Mouse (Mus musculus) natural killer cell, adult 2 months (primary cell): ENCODE data around the gene Tlk2.

Experiments used
- DNase-seq, 2 experiments: peaks; one replicate each; pipeline ENCODE4 v3.0.0; 2022; ENCODE audit warnings: low spot score in 2 of 2

Gene Tlk2

DNA sequence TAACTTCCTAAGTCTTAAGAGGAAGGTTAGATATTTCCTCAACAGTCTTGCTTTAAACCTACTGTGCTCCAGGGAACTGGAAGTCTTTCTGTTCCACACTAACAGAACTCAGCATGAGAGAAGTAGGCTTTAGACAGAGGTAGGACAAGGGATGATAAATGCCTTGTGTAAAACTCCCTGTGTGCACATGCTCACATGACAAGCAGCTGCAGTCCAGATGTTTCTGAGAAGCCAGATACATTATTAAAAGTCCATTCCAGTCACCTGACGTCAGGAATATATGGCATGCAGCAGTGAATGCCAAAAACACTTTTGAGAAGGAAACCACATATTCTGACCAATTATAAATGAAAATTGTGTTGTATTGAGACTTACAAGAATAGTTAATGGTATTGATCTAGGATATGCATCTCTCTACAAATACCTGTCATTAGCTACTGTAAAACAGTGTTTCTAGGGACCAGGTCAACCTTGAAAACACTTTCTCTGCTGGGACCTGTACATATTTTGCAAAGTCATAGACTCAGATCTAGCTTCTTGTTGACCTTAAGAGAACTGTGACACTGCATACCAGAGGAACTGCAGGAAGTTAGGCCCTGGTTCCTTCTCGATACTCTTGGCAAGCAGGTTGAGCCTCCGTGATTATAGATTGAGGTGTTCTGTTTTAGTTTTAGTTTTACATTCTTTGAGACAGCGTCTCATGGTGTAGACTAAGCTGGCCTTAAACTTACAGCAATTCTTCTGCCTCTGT is 83.2 kb downstream of the Tlk2 start:
- no peak for DNase-seq

DNA sequence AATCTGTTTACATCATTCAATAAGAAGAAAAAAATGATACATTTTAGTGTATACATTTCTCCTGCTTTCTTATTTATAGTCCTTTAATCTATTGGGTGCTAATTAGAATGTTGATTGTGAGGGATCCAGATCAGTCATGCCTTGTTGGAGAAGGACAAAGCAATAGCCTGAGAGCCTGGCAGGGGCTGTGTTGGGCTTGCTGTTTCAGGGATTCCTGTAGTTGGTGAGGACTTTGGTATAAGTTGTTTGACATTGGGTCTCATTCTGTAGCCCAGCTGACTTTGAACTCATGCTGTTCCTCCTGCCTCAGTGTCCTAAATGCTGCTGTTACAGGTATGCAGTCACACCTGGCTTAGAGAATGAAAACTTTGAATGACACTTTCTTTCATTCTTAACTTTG is 85.9 kb downstream of the Tlk2 start:
- no peak for DNase-seq

DNA sequence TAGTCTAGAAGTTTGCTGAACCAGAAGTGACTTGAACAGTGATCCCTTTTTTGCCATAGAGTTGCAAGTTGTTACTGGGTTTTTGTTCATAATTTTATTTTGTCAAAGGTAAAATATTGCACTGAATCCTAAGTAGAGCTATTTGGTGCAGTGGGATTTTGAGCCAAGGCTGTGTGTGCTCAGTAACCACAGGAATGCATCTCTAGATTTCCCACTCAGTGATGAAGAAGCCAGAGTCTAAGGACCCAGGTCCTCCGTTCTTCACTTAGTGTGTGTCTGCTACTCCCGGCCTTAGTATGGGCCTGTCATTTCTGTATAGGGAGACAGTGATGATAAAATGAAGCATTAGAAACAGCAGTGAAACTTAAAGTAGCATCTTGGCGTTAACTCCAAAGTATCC is 86.4 kb downstream of the Tlk2 start:
- DNase-seq, result no peak

DNA sequence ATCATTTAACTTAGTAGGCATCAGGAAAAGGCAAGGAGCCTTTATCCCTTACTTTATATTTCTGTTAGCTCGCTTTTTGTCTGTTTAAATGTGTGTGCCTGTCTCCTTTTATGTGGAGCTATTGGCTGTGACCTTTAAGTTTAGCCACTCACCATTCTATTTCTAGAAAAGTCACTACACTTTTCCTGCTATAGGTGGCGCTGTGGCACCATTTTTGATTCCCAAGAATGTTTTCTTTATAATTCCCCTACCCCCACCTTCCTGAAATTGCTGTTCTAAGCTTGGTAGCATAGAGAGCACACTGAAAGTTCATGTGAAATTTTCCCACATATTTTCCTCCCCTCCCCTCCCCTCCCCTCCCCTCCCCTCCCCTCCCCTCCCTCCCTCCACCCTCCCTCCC is 91.5 kb downstream of the Tlk2 start:
- DNase-seq, result peak in 1 of 2 experiments; percentile 20

DNA sequence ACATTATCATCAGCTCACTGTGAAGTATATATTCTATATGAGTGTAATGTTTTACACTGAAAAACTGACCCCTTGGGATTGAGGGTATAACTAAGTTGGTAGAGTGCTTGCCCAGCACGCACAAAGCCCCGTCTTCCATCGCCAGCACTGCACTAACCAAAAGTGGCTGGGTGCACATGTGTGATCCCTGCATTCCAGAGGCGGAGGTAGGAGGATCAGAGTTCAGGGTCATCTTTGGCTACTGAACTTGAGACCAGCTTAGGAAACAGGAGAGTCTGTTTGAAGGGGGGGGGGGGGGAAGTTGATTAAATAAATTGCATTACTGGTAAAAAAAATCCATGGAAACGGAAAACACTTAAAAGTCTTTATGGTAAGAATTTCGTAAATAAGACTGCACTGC is 101.8 kb downstream of the Tlk2 start:
- no peak for DNase-seq

DNA sequence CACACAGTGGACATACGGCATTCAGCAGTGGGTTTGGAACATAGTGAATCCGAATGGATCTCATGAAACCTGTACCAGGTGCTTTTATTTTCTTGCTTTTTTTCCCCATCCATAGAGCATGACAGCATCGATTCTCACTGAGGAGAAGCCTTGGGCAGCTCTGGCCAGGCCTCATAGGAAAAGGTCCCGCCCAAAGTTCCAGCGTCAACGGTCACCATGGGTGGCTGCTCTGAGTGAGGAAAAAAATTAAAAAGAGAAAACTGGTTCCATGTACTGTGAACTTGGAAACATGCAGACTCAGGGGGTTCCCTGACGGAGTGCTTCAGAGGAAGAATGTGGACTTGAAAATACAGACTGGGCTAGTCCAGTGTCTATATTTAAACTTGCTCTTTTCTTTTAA is 102.7 kb downstream of the Tlk2 start:
- no peak for DNase-seq

DNA sequence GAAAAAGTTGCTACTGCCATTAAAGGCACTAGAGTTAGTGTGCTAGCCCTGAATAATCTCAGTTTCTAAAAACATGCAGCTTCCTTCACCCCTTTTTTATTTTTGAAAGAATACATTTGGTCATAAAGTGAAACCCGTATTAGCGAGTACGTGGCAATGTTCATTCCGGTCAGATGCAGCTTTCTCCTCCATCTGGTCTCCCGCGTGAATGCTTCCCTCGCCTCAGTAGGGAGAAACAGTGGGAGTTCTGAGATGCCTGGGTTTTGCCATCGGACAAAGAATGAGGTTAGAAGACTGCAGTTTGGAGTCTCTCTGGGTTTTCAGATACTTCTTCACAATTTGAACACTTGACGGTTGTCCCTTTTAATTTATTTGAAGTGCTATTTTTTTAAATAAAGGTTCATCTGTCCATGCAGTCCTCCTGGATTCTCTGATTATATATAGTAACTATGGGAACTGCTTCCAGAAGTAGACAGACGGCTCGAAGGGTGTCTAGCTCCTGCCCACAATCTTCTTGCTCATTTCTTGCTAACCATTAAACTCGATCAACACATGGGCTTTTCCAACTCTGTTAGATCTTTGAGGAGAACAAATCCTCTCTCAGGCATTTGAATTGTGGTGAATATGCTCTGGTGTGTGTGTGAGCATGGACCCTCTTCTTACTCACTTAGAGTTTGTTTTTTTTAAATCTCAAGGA is 103.3 kb downstream of the Tlk2 start:
- no peak for DNase-seq

DNA sequence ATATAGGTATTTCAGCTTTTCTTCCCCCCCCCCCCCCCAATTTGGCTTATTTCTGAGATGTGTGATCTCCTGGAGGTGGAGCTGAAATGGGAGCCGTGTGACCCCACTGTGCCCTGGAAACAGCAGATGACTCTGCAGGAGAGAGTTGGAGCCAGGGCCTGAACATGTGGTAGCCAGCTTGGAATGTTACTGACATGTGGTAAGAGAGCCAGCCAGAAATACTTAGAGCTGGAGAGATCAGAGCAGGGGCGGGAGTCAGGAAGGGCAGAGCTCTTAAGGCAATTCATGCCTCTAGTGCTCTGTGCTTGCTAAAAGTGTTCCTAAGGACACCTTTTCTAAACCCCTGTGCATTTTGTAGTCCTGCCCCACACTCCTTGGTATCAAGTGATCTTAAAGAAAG is 103.9 kb downstream of the Tlk2 start:
- no peak for DNase-seq

DNA sequence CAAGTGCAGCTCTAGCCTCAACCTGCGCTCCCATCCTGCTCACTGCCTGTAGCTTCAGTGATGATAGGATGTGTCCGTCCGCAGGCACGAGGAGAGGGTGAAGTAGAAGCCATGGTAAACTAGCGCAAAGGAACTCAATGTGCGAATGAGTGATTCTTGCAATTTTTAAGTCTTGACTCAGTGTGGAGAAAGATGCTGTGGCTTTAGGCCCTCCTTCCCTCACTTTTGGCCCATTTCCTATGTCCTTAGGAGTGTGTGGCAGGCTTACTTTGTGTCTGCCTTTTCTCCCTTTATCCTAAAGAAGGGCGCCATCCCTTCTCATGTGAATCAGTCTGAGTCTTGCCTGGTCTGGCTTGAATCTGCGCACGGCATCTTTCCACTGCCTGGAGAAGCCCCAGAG is 104.4 kb downstream of the Tlk2 start:
- DNase-seq, result no peak

DNA sequence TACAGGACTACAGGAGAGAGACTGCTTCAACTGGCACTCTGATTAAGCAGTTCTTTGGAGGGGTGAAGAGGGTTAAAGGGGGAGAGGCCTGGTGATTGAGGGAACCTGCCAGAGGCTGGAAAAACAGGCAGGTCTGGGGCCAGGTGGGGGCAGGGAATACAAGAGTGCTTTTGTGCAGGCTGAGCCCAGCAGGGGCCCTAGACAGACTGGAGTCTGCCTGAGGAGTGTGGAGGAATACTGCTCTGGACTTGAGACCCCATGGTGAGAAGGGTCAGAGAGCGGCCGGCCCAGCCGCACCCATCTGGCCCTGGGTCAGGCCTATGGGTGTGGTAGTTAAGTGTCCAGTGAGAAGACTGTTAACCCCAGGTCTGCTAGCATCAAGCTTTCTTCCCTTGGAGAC is 107.1 kb downstream of the Tlk2 start:
- DNase-seq, result no peak

DNA sequence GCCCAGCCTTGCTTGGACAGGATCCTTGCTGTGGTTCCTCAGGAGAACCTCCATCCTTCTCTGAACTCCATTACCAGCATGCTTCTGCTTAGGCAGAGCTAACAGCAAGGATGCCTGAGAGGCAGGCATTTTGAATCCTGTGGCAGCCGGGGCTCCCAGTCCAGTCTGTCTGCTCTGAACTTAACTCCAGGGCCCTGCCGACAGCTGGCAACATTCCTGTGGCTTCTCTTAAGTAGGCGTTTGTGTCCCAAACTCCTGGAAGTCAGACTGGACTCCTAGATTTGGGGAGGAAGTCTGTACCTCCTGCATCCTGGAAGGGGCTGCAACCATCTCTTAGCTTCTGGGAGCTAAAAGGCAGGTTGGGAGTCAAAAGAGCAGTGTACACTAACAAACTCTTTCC is 110.8 kb downstream of the Tlk2 start:
- no peak for DNase-seq

DNA sequence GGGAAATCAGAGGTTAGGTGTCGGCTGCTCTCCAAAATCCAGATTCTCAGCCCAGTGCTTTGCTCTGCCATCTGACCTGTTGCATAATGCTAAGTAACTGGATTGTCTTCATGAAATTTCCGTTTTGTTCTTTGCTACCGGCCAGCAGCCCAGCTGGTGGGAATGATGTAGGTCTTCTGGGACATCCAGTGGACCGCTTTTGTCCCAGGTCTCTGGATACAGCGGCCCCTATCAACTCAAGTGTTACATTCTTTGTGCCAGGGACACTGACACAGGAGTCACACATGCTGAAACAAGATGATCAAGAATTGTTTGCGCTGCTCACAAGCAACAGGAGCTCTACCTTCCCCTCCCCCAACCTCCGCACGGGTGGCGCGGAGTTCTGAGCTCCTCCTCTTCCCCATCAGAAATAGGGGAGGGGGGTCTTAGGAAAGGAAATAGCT is 113.1 kb downstream of the Tlk2 start:
- no peak for DNase-seq

DNA sequence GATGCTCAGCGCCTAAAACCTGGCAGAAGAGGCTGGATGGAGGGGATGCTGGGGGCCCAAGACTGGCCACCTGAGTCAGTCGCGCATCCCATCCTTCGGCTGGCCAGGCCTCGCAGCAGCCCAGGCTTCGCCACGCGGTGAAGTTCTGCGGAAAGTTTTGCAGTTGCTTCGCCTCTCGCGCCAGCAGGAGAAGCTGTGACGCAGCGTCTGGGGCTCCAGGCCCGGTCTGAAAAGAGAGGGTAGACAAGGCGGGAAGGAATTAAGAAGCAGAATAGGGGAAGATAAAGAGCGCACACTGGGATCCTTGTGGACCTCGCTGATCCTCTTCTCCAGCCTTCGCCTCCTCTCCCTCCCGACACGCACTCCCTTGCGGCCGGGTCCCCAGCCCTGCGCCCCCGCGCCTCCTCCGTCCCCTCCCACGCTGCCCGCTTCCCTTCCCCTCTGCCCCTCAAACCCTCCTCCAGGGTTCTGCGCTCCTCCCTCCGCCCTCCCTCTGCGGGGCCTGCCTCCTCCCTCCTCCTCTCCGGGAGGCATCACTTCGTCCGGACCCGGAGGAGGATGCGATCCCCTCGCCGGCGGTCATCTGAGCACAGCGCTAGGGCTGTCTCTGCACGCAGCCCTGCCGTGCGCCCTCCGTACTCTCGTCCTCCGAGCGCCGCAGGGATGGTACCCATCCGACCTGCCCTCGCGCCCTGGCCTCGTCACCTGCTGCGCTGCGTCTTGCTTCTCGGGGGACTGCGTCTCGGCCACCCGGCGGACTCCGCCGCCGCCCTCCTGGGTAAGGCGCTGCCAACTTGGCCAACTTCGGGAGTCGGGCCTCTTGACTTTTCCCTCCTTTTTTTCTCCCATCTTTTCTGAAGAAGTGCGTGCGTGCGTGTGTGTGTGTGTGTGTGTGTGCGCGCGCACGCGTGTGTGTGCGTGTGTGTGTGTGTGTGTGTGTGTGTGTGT is 113.8 kb downstream of the Tlk2 start, which contains the start of gene Mrc2:
TSS of gene Mrc2 (plus strand) at position 520 of the 948 bp plus-strand sequence.
- DNase-seq, result no peak

DNA sequence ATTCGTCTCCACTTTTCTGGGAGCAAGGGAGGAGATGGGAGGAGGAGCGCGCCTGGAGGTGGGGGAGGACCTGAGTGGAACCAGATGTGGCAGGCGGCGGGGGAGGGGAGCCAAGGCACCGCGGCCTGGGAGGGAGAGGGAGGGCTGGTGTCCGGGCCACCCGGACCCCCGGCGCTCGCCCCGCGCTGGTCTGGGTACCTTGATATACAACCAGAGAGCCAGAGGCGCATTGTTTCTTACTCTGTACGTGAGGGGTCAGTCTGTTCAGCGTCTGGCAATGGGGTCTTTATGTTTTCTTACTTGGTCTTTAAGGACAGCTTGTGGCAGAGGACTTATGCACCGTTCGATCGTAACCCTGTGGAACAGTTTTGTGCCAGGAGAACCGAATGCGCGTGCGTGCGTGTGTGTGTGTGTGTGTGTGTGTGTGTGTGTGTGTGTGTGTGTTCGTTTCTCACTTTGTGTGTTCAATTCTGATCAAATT is 114.5 kb downstream of the Tlk2 start:
- no peak for DNase-seq

DNA sequence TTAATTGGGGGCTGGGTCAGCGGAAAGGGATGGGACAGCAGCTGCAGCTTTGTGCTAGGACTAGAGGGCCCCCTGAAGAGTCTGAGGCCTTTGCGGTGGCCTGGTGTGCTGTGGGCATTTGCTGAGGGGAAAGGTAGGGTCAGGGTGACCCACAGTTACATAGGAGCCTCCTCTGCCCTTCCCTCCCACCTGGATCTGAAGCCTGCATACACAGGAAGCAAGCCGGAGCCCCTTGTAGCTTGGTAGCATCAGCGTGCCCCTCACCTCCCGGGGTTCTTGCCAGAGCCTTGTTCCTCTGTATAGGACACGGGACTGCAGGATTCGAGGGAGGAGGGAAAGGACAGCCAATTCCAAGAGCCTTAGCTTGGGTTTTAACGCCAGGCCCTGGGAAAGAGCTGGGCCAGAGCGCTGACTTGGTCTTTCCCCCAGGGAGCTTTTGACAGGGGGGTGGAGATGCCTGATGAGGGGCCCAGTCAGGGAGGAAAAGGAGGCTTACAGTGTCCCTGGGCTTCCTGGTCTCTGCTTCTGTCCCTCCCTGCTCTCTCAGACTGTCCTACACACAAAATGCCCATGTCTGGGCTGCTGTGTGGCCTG is 115.4 kb downstream of the Tlk2 start:
- DNase-seq, result no peak

DNA sequence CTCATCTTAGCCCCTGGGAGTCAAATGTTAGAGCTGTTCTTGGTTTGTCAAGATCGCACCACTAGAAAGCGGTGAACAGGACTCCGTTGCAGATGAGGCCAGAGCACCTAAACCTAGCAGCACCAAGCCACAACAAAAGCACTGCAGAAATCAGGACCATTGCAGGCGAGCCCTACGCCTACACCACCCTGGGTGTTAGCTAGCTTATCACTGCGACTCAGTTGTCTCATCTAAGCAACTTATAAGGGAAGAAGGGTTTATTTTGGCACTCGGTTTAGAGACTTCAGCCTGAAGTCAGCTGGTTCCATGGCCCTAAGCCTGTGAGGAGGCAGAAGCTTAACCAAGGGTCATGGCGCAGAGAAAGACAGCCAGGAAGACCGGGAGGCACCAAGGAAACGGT is 117.5 kb downstream of the Tlk2 start:
- no peak for DNase-seq

DNA sequence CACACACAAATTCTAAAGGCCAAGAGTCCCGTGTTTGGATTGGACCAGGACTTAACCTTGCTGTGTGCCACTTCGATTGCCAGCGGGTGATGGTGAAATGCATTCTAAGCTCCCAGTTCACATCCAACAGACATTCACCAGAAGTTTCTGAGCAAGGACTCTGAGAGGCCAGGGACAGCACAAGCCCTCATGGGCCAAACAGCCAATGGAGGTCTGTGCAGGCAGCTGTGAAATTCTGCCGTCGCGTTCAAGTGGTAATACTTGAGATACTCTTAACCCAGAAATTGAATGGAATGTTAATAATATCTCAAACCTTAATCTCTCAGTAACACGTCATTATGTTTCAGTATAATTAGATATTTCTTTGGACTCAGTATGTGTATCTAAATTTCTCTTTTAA is 131.6 kb downstream of the Tlk2 start:
- no peak for DNase-seq

DNA sequence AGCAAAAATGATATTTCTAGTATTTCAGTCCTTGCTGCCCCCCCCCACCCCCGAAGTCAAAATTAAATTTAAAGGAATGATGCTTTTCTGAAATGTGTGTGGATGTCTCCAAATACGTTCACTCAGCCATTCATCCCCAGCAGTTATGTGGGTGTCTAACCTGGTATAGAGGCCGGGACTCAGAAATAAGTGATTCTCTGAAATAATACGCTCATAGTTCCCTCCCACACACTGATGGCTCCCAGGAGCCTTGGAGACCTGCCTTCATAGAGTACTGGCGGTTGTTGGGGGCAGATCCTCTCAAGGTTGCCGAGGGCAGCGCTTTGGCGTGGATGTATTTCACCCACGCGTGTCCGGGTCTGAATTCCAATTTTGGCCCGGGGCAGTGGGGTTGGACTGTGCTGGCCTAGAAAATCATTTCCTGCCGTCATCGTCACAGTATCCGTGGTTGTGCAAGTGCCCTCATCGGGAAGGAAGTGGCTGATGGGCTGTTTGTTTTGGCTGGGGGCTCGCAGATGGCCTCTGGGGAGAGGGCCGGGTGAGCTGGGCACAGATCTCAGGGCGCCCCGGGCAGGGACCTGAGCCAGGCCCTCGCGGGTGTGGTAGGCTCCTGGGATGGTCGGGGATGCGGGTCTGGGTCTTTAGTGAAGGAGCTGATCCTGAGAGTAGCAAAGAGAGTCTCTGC is 132.8 kb downstream of the Tlk2 start:
- DNase-seq, result no peak

DNA sequence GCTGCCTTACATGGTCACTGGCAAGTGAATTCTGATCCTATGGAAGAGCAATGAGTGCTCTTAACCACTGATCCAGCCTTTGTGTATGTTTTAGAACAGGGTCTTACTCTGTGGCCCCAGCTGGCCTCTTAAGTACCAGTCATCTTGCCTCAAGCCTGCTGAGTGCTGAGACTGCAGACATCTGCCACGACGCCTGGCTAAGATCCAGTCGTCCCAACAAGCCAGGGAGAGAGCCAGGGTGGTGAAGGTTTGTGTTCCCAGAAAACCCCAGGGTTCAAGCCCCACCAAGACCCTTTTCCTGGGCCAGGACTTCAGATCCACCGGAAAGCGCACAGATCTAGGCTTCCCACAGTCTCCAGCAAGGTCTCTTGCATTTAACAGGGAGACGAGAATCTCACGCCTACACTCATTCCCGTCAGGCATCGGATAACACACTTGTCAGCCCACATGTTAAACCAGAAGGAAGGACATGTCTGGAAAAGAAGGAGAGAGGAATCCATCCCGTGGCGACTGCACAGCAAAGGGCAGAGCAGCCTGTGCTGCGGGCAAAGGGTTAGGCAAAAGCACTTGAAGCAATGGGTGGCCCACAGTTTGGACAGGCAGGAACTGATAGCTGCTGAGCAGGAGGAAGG is 133.8 kb downstream of the Tlk2 start:
- no peak for DNase-seq

DNA sequence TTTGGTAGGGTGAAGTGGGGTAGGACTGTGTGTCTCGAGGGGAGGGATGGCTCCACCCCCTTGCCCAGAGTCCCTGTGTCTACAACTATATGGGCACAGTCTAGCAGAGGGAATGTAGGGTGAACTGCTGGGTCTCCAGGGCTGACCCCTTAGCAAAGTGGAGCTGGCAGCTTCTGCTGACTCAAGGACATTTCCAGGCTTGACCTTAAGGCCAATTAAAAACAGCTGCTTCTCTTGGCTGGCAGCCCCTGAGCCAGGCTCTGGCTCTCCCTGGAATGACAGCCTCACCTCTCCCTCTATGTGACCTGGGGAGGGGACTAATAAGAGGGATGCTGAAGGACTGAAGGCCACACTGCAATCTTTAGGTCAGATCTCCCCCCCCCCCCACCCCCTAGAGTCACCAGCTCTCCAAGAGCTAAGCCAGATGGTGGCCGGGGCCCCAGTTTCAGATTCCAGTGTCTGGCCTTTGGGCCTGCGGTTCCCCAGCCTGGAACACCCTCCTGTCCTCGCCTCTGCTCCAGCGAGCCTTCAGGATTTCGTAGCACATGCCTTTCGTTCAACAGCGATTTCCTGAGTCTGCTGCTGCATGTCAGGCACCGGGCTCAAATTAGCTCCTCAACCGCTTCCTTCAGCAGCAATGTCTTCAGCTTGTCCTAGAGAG is 134.5 kb downstream of the Tlk2 start:
- no peak for DNase-seq
